Mouse (Mus musculus) embryonic facial prominence, embryonic 11.5 days (tissue): ENCODE measurements around the gene Kcnq1. TPM values are rescaled to one million over a fixed set of nuclear protein-coding genes. Genes with fewer than 3 reads are reported as not detected.
A peak's percentile ranks its signal among the peaks of the same experiment; 100 is the strongest.

ENCODE experiments used
- ATAC-seq: fragments of 200-750 bp; cut with Nextera tagmentation; replicated peaks from 2 replicates; pipeline ENCODE4 v1.8.0; 2017; ENCODE audit warnings: low read depth; ENCODE audit not compliant: insufficient number of reproducible peaks, low FRiP score, low TSS enrichment
- DNase-seq: peaks from one replicate; pipeline ENCODE4 v3.0.0-alpha.2; 2015; ENCODE audit warnings: low spot score
- H3K27ac ChIP-seq: fragments of 300-500 bp; sonication (generic); replicated peaks from 2 replicates; pipeline ENCODE4 v1.5.1; 2014; ENCODE audit warnings: mild to moderate bottlenecking, low read depth, low read length, control low read depth
- H3K27me3 ChIP-seq: fragments of 300-500 bp; sonication (generic); 2 replicates; pipeline ENCODE4 v1.6.1; 2014; ENCODE audit warnings: mild to moderate bottlenecking, low read length, moderate library complexity, mixed read lengths; ENCODE audit not compliant: control insufficient read depth, insufficient read depth
- H3K36me3 ChIP-seq: fragments of 300-500 bp; sonication (generic); replicated peaks from 2 replicates; pipeline ENCODE4 v1.6.1; 2014; ENCODE audit warnings: low read depth, mild to moderate bottlenecking, low read length, moderate library complexity, mixed read lengths; ENCODE audit not compliant: control insufficient read depth, insufficient read depth
- H3K4me1 ChIP-seq: fragments of 300-500 bp; sonication (generic); 2 replicates; pipeline ENCODE4 v1.6.1; 2014; ENCODE audit warnings: low read length, mixed read lengths; ENCODE audit not compliant: control insufficient read depth, insufficient read depth
- H3K4me2 ChIP-seq: fragments of 300-500 bp; sonication (generic); 2 replicates; pipeline ENCODE4 v1.6.1; 2014; ENCODE audit warnings: low read depth, mild to moderate bottlenecking, control low read depth, low read length, moderate library complexity
- H3K4me3 ChIP-seq: fragments of 300-500 bp; sonication (generic); 2 replicates; pipeline ENCODE4 v1.5.1; 2014; ENCODE audit warnings: low read depth, low read length, control low read depth
- H3K9ac ChIP-seq: fragments of 300-500 bp; sonication (generic); replicated peaks from 2 replicates; pipeline ENCODE4 v1.6.1; 2014; ENCODE audit warnings: mild to moderate bottlenecking, control low read depth, low read length
- H3K9me3 ChIP-seq: fragments of 300-500 bp; sonication (generic); replicated peaks from 2 replicates; pipeline ENCODE4 v1.6.1; 2016; ENCODE audit warnings: mild to moderate bottlenecking, low read length, inconsistent platforms, mixed read lengths; ENCODE audit not compliant: control insufficient read depth
- WGBS: fragments of 180-500 bp; shearing (Covaris S2); extraction: QIAGEN DNeasy Blood & Tissue Kit; methylation state at CpG from one replicate; pipeline ENCODE4 v1.1.7; 2014; 5-methylcytosine and 5-hydroxymethylcytosine counted together
- polyA plus RNA-seq: library from polyadenylated mRNA; unstranded; fragments of >200 nt; fragmentation: Nextera tagmentation; extraction: Ambion mirVana; gene quantifications from 2 replicates; pipeline ENCODE4 v1.2.1, GENCODE M21; 2014

The Kcnq1 gene
- polyA plus RNA-seq, 1 experiment from 2014 or later = 0.81 TPM

- H3K4me3 ChIP-seq = no peak overlapping the region
- H3K9me3 ChIP-seq = no peaks in the 10 kb centered on the region
- no peak overlapping the region for H3K9ac ChIP-seq
- WGBS = 79% methylated on average over 2 of the region's 2 CpGs
- no peak for DNase-seq
- no peak overlapping the region for H3K4me2 ChIP-seq
- H3K27ac ChIP-seq = no peak overlapping the region
- no peaks in the 10 kb centered on the region for H3K27me3 ChIP-seq
- peaks cover 7% of the 10 kb centered on the region for H3K36me3 ChIP-seq
- no peak for ATAC-seq
- H3K4me1 ChIP-seq = peaks cover 6% of the 10 kb centered on the region
These were observed 38.7 kb upstream of the Kcnq1 start for GRCm38 (mm10) chr7:143067469-143067868.

- peak overlapping the region; percentile 39; the same call in 1 of the 2 replicates for H3K4me2 ChIP-seq
- H3K27me3 ChIP-seq = no peaks in the 10 kb centered on the region
- H3K9ac ChIP-seq = no peak overlapping the region; the same call in 1 of the 2 replicates
- no peak overlapping the region; the same call in 1 of the 2 replicates for H3K4me3 ChIP-seq
- DNase-seq = no peak
- no peaks in the 10 kb centered on the region for H3K9me3 ChIP-seq
- H3K27ac ChIP-seq = peak overlapping the region; percentile 78
- H3K36me3 ChIP-seq = peaks cover 7% of the 10 kb centered on the region
- WGBS = 89% methylated on average over 3 of the region's 3 CpGs
- peaks cover 6% of the 10 kb centered on the region for H3K4me1 ChIP-seq
- ATAC-seq = no peak
These were observed 38.3 kb upstream of the Kcnq1 start for GRCm38 (mm10) chr7:143067897-143068296.

GRCm38 (mm10) chr7:143068316-143068881 is 37.8 kb upstream of the Kcnq1 start:
- Histone ChIP-seq H3K9me3 (no peaks in the 10 kb centered on the region), H3K9ac (peak overlapping the region; percentile 52), H3K36me3 (peaks cover 5% of the 10 kb centered on the region), H3K4me3 (peak overlapping the region; percentile 33), H3K4me2 (peak overlapping the region; percentile 39), H3K4me1 (peaks cover 6% of the 10 kb centered on the region), H3K27ac (peak overlapping the region; percentile 78), H3K27me3 (no peaks in the 10 kb centered on the region)
- 51% methylated on average over 13 of the region's 13 CpGs for WGBS
- ATAC-seq = no peak; the same call in 1 of the 2 replicates
- DNase-seq = peak; percentile 25

GRCm38 (mm10) chr7:143068882-143069591 is 37.1 kb upstream of the Kcnq1 start, which contains the start of gene Tssc4:
Gene Tssc4 (plus strand): TSS chr7:143069249.
- peak; percentile 100 for DNase-seq
- Histone ChIP-seq H3K9me3 (no peaks in the 10 kb centered on the region), H3K4me1 (peaks cover 6% of the 10 kb centered on the region), H3K36me3 (peaks cover 5% of the 10 kb centered on the region), H3K4me2 (peak within 1 kb of the TSS; percentile 86), H3K27me3 (no peaks in the 10 kb centered on the region), H3K4me3 (peak within 1 kb of the TSS; percentile 87), H3K9ac (peak within 1 kb of the TSS; percentile 90), H3K27ac (peak within 1 kb of the TSS; percentile 78)
- peak; percentile 96 for ATAC-seq
- 0% methylated on average over 51 of the region's 51 CpGs for WGBS

- peak overlapping the region; percentile 87 for H3K4me3 ChIP-seq
- no peak for DNase-seq
- no peaks in the 10 kb centered on the region for H3K27me3 ChIP-seq
- H3K4me2 ChIP-seq = peak overlapping the region; percentile 86
- H3K27ac ChIP-seq = no peak overlapping the region; the same call in 1 of the 2 replicates
- peaks cover 6% of the 10 kb centered on the region for H3K4me1 ChIP-seq
- no peaks in the 10 kb centered on the region for H3K9me3 ChIP-seq
- WGBS = 13% methylated on average over 30 of the region's 30 CpGs
- H3K36me3 ChIP-seq = peaks cover 5% of the 10 kb centered on the region
- H3K9ac ChIP-seq = peak overlapping the region; percentile 90
- ATAC-seq = no peak
These were observed 36.3 kb upstream of the Kcnq1 start for GRCm38 (mm10) chr7:143069751-143070400.

- 89% methylated on average over 10 of the region's 10 CpGs for WGBS
- Histone ChIP-seq H3K36me3 (peaks cover 5% of the 10 kb centered on the region), H3K4me2 (peak overlapping the region; percentile 86), H3K27me3 (no peaks in the 10 kb centered on the region), H3K9ac (peak overlapping the region; percentile 90), H3K4me1 (peaks cover 6% of the 10 kb centered on the region), H3K9me3 (no peaks in the 10 kb centered on the region), H3K4me3 (peak overlapping the region; percentile 87), H3K27ac (no peak overlapping the region)
- no peak for ATAC-seq
- no peak for DNase-seq
These were observed 35.6 kb upstream of the Kcnq1 start for GRCm38 (mm10) chr7:143070506-143071070.

- no peak overlapping the region for H3K27ac ChIP-seq
- no peak overlapping the region for H3K4me2 ChIP-seq
- H3K4me3 ChIP-seq = no peak overlapping the region
- 84% methylated on average over 5 of the region's 5 CpGs for WGBS
- no peaks in the 10 kb centered on the region for H3K9me3 ChIP-seq
- H3K9ac ChIP-seq = no peak overlapping the region
- DNase-seq (no peak), ATAC-seq (no peak)
- H3K27me3 ChIP-seq = no peaks in the 10 kb centered on the region
- peaks cover 6% of the 10 kb centered on the region for H3K4me1 ChIP-seq
- no peaks in the 10 kb centered on the region for H3K36me3 ChIP-seq
These were observed 33.6 kb upstream of the Kcnq1 start for GRCm38 (mm10) chr7:143072605-143073004.
